Mouse (Mus musculus): ENCODE measurements at regions not wholly inside any gene's neighbourhood (a gene's known extent, or its start where the extent isn't known, plus 50 kb on each side); places are given as distances from the start of the nearest gene placed in this dataset.

GRCm38 (mm10) chr6:147817262-147817661, 229.8 kb upstream of the Far2 start:
- Histone ChIP-seq H3K4me1 (ENCODE audit: control insufficient read depth, insufficient read depth, low read length) (no peaks in the 10 kb centered on the region), H3K36me3 (ENCODE audit: control insufficient read depth, insufficient read depth, low read length) (no peaks in the 10 kb centered on the region), H3K4me2 (ENCODE audit: low read length) (no peak overlapping the region), H3K27ac (replicated peaks; ENCODE audit: low read depth, low read length) (no peak overlapping the region), H3K4me3 (replicated peaks; ENCODE audit: low read depth, low read length) (no peak overlapping the region), H3K9me3 (ENCODE audit: control insufficient read depth, low read length) (no peaks in the 10 kb centered on the region), H3K9ac (replicated peaks; ENCODE audit: low read length) (no peak overlapping the region), H3K27me3 (ENCODE audit: control insufficient read depth, insufficient read depth, low read length) (no peaks in the 10 kb centered on the region)
- ATAC-seq (ENCODE audit: low FRiP score, low TSS enrichment) (0 out of 2 replicates have a peak, but pooled peaks have one; percentile 31), DNase-seq (no peak)

- no peaks in the 10 kb centered on the region for H3K4me1 ChIP-seq (ENCODE audit: control insufficient read depth, insufficient read depth, low read length)
- no peak overlapping the region for H3K4me3 ChIP-seq (replicated peaks; ENCODE audit: low read depth, low read length)
- H3K9ac ChIP-seq (replicated peaks; ENCODE audit: low read length) = no peak overlapping the region
- 71% methylated on average over 4 of the region's 4 CpGs for WGBS
- H3K27ac ChIP-seq (replicated peaks; ENCODE audit: low read depth, low read length) = no peak overlapping the region
- H3K27me3 ChIP-seq (ENCODE audit: control insufficient read depth, insufficient read depth, low read length) = no peaks in the 10 kb centered on the region
- DNase-seq (no peak), ATAC-seq (ENCODE audit: low FRiP score, low TSS enrichment) (no peak)
- H3K4me2 ChIP-seq (ENCODE audit: low read length) = no peak overlapping the region
- H3K36me3 ChIP-seq (ENCODE audit: control insufficient read depth, insufficient read depth, low read length) = no peaks in the 10 kb centered on the region
- no peaks in the 10 kb centered on the region for H3K9me3 ChIP-seq (ENCODE audit: control insufficient read depth, low read length)
Measured at GRCm38 (mm10) chr6:147822215-147822614, 224.8 kb upstream of the Far2 start.

- no peak overlapping the region for H3K4me2 ChIP-seq (ENCODE audit: low read length)
- 58% methylated on average over 3 of the region's 3 CpGs for WGBS
- H3K9me3 ChIP-seq (ENCODE audit: control insufficient read depth, low read length) = no peaks in the 10 kb centered on the region
- DNase-seq (no peak), ATAC-seq (ENCODE audit: low FRiP score, low TSS enrichment) (no peak)
- no peaks in the 10 kb centered on the region for H3K4me1 ChIP-seq (ENCODE audit: control insufficient read depth, insufficient read depth, low read length)
- no peaks in the 10 kb centered on the region for H3K36me3 ChIP-seq (ENCODE audit: control insufficient read depth, insufficient read depth, low read length)
- no peak overlapping the region for H3K4me3 ChIP-seq (replicated peaks; ENCODE audit: low read depth, low read length)
- no peak overlapping the region for H3K9ac ChIP-seq (replicated peaks; ENCODE audit: low read length)
- no peaks in the 10 kb centered on the region for H3K27me3 ChIP-seq (ENCODE audit: control insufficient read depth, insufficient read depth, low read length)
- H3K27ac ChIP-seq (replicated peaks; ENCODE audit: low read depth, low read length) = no peak overlapping the region
Measured at GRCm38 (mm10) chr6:147832521-147832920, 214.5 kb upstream of the Far2 start.

- no peak overlapping the region for H3K27ac ChIP-seq (replicated peaks; ENCODE audit: low read depth, low read length)
- H3K9ac ChIP-seq (replicated peaks; ENCODE audit: low read length) = no peak overlapping the region
- H3K4me1 ChIP-seq (ENCODE audit: control insufficient read depth, insufficient read depth, low read length) = no peaks in the 10 kb centered on the region
- no peaks in the 10 kb centered on the region for H3K27me3 ChIP-seq (ENCODE audit: control insufficient read depth, insufficient read depth, low read length)
- no peak overlapping the region for H3K4me3 ChIP-seq (replicated peaks; ENCODE audit: low read depth, low read length)
- no peaks in the 10 kb centered on the region for H3K36me3 ChIP-seq (ENCODE audit: control insufficient read depth, insufficient read depth, low read length)
- H3K9me3 ChIP-seq (ENCODE audit: control insufficient read depth, low read length) = no peaks in the 10 kb centered on the region
- no peak for DNase-seq
- 84% methylated on average over 3 of the region's 3 CpGs for WGBS
- no peak overlapping the region for H3K4me2 ChIP-seq (ENCODE audit: low read length)
- no peak for ATAC-seq (ENCODE audit: low FRiP score, low TSS enrichment)
Measured at GRCm38 (mm10) chr6:147833501-147833900, 213.6 kb upstream of the Far2 start.

GRCm38 (mm10) chr6:147838846-147839245, 208.2 kb upstream of the Far2 start:
- Histone ChIP-seq H3K27ac (replicated peaks; ENCODE audit: low read depth, low read length) (no peak overlapping the region), H3K4me3 (replicated peaks; ENCODE audit: low read depth, low read length) (no peak overlapping the region), H3K4me1 (ENCODE audit: control insufficient read depth, insufficient read depth, low read length) (no peaks in the 10 kb centered on the region), H3K36me3 (ENCODE audit: control insufficient read depth, insufficient read depth, low read length) (no peaks in the 10 kb centered on the region), H3K4me2 (ENCODE audit: low read length) (no peak overlapping the region), H3K9me3 (ENCODE audit: control insufficient read depth, low read length) (no peaks in the 10 kb centered on the region), H3K9ac (replicated peaks; ENCODE audit: low read length) (no peak overlapping the region), H3K27me3 (ENCODE audit: control insufficient read depth, insufficient read depth, low read length) (no peaks in the 10 kb centered on the region)
- no peak for ATAC-seq (ENCODE audit: low FRiP score, low TSS enrichment)
- WGBS = 85% methylated on average over 5 of the region's 5 CpGs
- no peak for DNase-seq

GRCm38 (mm10) chr6:147849988-147850387, 197.1 kb upstream of the Far2 start:
- no peak overlapping the region for H3K9ac ChIP-seq (replicated peaks; ENCODE audit: low read length)
- ATAC-seq (ENCODE audit: low FRiP score, low TSS enrichment) (no peak), DNase-seq (no peak)
- H3K9me3 ChIP-seq (ENCODE audit: control insufficient read depth, low read length) = no peaks in the 10 kb centered on the region
- no peaks in the 10 kb centered on the region for H3K36me3 ChIP-seq (ENCODE audit: control insufficient read depth, insufficient read depth, low read length)
- no peak overlapping the region for H3K4me2 ChIP-seq (ENCODE audit: low read length)
- H3K4me3 ChIP-seq (replicated peaks; ENCODE audit: low read depth, low read length) = no peak overlapping the region
- no peaks in the 10 kb centered on the region for H3K27me3 ChIP-seq (ENCODE audit: control insufficient read depth, insufficient read depth, low read length)
- no peaks in the 10 kb centered on the region for H3K4me1 ChIP-seq (ENCODE audit: control insufficient read depth, insufficient read depth, low read length)
- 96% methylated on average over 2 of the region's 2 CpGs for WGBS
- no peak overlapping the region for H3K27ac ChIP-seq (replicated peaks; ENCODE audit: low read depth, low read length)

GRCm38 (mm10) chr6:147861116-147861515, 185.9 kb upstream of the Far2 start:
- Histone ChIP-seq H3K27ac (replicated peaks; ENCODE audit: low read depth, low read length) (no peak overlapping the region), H3K4me1 (ENCODE audit: control insufficient read depth, insufficient read depth, low read length) (no peaks in the 10 kb centered on the region), H3K9ac (replicated peaks; ENCODE audit: low read length) (no peak overlapping the region), H3K4me3 (replicated peaks; ENCODE audit: low read depth, low read length) (no peak overlapping the region), H3K9me3 (ENCODE audit: control insufficient read depth, low read length) (no peaks in the 10 kb centered on the region), H3K4me2 (ENCODE audit: low read length) (no peak overlapping the region), H3K27me3 (ENCODE audit: control insufficient read depth, insufficient read depth, low read length) (no peaks in the 10 kb centered on the region), H3K36me3 (ENCODE audit: control insufficient read depth, insufficient read depth, low read length) (no peaks in the 10 kb centered on the region)
- no peak for DNase-seq
- WGBS = 38% methylated on average over 2 of the region's 2 CpGs
- 0 out of 2 replicates have a peak, but pooled peaks have one; percentile 11 for ATAC-seq (ENCODE audit: low FRiP score, low TSS enrichment)

GRCm38 (mm10) chr6:147871033-147871432, 176.0 kb upstream of the Far2 start:
- Histone ChIP-seq H3K9ac (replicated peaks; ENCODE audit: low read length) (no peak overlapping the region), H3K27ac (replicated peaks; ENCODE audit: low read depth, low read length) (no peak overlapping the region), H3K4me2 (ENCODE audit: low read length) (no peak overlapping the region), H3K36me3 (ENCODE audit: control insufficient read depth, insufficient read depth, low read length) (no peaks in the 10 kb centered on the region), H3K9me3 (ENCODE audit: control insufficient read depth, low read length) (no peaks in the 10 kb centered on the region), H3K4me3 (replicated peaks; ENCODE audit: low read depth, low read length) (no peak overlapping the region), H3K27me3 (ENCODE audit: control insufficient read depth, insufficient read depth, low read length) (no peaks in the 10 kb centered on the region), H3K4me1 (ENCODE audit: control insufficient read depth, insufficient read depth, low read length) (no peaks in the 10 kb centered on the region)
- 85% methylated on average over 3 of the region's 3 CpGs for WGBS
- ATAC-seq (ENCODE audit: low FRiP score, low TSS enrichment) = no peak
- no peak for DNase-seq

- 86% methylated on average over 3 of the region's 3 CpGs for WGBS
- Histone ChIP-seq H3K4me3 (replicated peaks; ENCODE audit: low read depth, low read length) (no peak overlapping the region), H3K9ac (replicated peaks; ENCODE audit: low read length) (no peak overlapping the region), H3K9me3 (ENCODE audit: control insufficient read depth, low read length) (no peaks in the 10 kb centered on the region), H3K4me1 (ENCODE audit: control insufficient read depth, insufficient read depth, low read length) (no peaks in the 10 kb centered on the region), H3K27me3 (ENCODE audit: control insufficient read depth, insufficient read depth, low read length) (no peaks in the 10 kb centered on the region), H3K4me2 (ENCODE audit: low read length) (no peak overlapping the region), H3K36me3 (ENCODE audit: control insufficient read depth, insufficient read depth, low read length) (no peaks in the 10 kb centered on the region), H3K27ac (replicated peaks; ENCODE audit: low read depth, low read length) (no peak overlapping the region)
- DNase-seq (no peak), ATAC-seq (ENCODE audit: low FRiP score, low TSS enrichment) (no peak)
Measured at GRCm38 (mm10) chr6:147873173-147873572, 173.9 kb upstream of the Far2 start.

All from midbrain, embryonic 14.5 days (tissue).